Mouse (Mus musculus): ENCODE results near the gene Ppp1r14b. TPM values are rescaled to one million over a fixed set of nuclear protein-coding genes. Genes with fewer than 3 reads are reported as not detected.

Ppp1r14b gene
- polyA plus RNA-seq, 1 experiment: 766 TPM

GRCm38 (mm10) chr19:6994002-6994401 lies 19.2 kb downstream of the Ppp1r14b start:
- no peak for TF ChIP-seq GATA1 (IDR thresholded peaks at IDR 0.05; ENCODE audit: low read length)

DNA sequence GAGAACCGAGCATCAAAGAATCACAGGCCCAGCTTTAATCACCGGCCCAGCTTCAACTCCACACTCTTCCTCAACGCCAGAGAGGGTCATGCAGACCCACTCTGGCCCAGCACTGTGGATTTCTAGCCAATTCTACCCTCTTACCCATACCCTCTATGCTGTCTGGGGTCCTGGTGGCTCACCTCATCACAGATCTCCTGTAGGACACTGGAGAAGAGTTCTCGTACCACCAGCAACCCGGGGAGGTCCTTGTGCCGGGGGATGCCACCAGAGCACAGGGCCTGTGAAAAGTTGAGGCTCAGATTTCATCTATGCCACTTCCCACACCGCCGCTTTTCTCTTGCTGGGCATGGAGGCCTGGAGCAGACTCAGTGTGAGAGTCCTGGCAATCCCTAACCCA lies 19.7 kb downstream of the Ppp1r14b start:
- no peak for TF ChIP-seq GATA1 (IDR thresholded peaks at IDR 0.05; ENCODE audit: low read length)

- no peak for TF ChIP-seq GATA1 (IDR thresholded peaks at IDR 0.05; ENCODE audit: low read length)
These were observed 20.7 kb downstream of the Ppp1r14b start for GRCm38 (mm10) chr19:6995255-6995991.

DNA sequence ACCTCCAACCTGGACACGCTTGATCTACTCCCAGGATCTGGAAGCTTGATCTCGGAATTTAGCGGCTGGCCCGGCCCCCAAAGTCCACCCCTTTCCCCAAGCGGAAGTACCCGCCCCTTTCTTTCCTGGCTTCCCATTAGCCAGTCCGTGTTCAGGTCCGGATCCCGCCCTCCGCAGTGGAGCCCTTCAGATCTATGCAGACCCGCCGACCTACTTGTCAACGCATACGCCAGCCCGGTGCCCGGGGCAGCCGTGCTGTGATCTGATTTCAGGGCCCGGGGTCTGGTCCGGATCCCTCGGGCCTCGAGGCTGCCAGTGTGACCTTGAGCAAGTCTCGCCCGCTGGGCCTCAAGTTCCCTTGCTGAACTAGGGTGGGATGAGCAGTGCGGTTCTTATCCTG lies 21.2 kb downstream of the Ppp1r14b start, which contains the start of the genes Nudt22 and Trpt1:
Nudt22 (minus strand) TSS at position 112 of the 400 bp plus-strand sequence.
Trpt1 (plus strand) TSS at position 126 of the 400 bp plus-strand sequence.
- TF ChIP-seq GATA1 (IDR thresholded peaks at IDR 0.05; ENCODE audit: low read length): no peak

DNA sequence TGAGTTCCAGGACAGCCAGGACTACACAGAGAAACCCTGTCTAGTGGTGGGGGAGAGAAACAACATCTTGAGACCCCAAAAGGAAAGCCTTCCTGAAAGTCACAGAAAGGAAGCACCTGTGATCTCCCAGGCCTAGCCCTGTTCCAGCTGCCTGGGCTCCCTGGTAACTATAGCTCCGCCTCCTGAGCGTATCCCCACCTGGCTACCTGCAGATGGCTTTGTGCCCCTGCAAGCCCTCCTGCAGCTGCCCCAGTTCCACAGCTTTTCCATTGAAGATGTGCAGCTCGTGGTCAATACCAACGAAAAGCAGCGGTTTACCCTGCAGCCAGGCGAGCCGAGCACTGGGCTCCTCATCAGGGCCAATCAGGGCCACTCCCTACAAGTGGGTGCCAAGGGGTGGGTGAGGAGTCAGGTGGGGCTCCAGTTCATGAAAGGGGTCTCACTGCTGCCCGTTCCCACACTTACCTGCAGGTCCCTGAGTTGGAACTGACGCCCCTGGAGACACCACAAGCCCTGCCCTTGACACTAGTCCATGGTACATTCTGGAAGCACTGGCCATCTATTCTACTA lies 23.0 kb downstream of the Ppp1r14b start:
- no peak for TF ChIP-seq GATA1 (IDR thresholded peaks at IDR 0.05; ENCODE audit: low read length)

GRCm38 (mm10) chr19:6999360-7000063 lies 24.7 kb downstream of the Ppp1r14b start:
- TF ChIP-seq GATA1 (IDR thresholded peaks at IDR 0.05; ENCODE audit: low read length): no peak

- TF ChIP-seq GATA1 (IDR thresholded peaks at IDR 0.05; ENCODE audit: low read length): no peak
These were observed 32.3 kb downstream of the Ppp1r14b start for GRCm38 (mm10) chr19:7006892-7007593.

DNA sequence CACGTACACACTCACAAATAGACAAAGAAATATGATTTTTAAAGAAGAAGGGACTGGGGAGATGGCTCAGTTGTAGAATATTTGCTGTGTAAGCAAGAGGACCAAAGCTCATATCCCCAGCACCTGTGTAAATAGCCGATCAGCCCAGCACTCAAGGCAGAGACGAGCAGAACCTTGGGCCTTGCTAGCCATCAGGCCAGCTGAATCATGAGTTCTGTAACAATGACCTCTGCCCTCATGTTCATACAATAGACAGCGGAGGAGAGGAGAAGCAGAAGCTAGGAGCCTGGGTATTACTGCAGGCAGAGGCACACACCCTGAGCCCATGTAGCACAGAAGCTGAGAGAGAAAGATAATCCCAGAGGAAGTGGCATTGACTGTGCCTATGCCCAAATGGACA lies 37.7 kb downstream of the Ppp1r14b start:
- no peak for TF ChIP-seq GATA1 (IDR thresholded peaks at IDR 0.05; ENCODE audit: low read length)

DNA sequence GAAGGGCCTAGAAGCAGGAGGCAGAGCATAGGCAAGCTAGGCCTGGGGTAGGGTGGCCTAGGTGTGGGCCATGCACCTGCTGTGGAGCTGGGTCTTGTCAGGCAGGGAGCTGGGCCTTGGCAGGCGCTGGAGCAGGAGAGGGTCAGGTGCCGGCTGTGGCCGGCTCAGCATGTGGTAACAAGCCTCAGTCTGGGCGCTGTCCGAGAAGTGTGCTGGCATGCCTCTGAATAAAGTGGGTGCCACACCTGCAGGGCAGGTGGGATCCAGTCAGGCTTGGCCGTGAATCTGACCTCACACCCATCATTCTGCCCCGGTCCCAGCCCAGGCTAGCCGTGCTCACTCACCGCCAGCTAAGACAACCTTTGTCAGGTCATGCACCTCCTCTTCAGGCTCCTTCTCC lies 39.2 kb downstream of the Ppp1r14b start:
- no peak for TF ChIP-seq GATA1 (IDR thresholded peaks at IDR 0.05; ENCODE audit: low read length)

DNA sequence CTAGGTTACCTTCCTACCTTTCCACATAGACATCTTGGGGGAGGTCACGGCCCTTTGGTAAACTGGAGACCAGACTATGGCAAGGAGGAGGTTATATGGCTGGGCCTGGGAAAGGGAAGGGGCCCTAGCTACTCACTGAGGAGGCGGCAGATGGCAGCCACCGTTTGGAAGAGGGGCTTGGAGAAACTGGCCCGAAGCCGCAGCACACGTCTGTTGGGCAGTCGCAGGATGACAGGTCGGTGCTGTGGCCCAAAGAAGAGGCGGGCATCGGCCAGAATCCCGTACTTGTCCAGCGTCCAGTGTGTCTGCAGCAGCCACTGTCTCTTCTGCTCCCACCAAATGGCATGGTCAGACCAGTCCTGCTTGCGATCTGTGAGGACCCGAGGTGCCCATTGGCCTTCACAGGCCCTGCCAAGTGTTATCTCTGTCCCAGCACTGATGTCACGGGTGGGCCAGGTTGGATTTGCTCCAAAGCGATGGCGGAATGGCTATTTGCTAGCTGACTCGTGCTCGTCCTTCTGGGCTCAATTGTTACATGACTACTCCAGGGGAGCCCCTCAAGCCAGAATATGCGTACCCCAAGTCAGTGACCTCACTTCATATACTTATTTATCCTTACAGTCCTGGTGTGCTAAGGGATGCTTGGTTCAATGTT lies 39.8 kb downstream of the Ppp1r14b start:
- no peak for TF ChIP-seq GATA1 (IDR thresholded peaks at IDR 0.05; ENCODE audit: low read length)

DNA sequence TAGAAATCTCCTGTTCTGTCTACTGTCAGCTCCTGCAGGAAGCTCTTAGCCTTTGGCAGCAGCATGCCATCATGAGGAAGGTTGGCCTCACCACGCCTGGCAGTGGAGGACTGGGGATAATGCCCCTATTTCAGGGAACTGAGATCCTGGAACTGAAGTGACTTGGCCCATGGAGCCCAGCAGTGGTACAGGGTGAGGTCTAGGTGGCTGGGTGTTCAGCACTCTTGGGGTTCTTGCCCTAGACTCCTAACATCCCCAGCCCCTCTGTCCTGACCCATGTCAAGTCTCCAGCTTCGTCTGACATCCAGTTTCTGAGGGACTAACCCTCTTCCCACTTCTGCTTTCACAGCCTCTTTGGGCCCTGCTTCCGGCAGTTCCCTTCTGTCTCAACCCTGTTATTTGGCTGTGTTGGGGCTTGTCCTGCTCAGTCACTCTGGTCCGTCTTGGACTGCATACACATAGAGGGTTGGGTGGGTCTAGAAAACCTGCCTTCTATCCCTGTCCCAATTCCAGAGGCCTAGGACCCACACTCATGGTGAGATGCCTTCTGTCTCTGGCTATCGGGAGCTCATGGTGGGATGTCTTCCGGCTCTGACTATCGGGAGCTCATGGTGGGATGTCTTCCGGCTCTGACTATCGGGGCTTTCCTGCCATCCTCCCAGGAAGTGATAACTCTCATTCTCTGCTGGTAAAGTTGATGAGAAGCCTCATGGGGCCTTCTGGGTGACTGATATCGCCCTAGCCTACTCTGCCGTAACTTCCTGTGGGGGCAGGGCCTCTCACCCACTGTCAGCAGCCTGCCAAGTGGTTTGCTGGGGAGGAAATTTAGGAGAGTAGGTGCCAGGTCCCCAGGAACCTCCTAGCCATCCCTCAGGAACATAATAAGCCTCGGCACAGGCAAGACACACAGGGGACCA lies 43.0 kb downstream of the Ppp1r14b start:
- TF ChIP-seq GATA1 (IDR thresholded peaks at IDR 0.05; ENCODE audit: low read length): peak; percentile 94

GRCm38 (mm10) chr19:7018546-7018945 lies 43.8 kb downstream of the Ppp1r14b start:
- TF ChIP-seq GATA1 (IDR thresholded peaks at IDR 0.05; ENCODE audit: low read length): no peak

GRCm38 (mm10) chr19:7019191-7019590 lies 44.4 kb downstream of the Ppp1r14b start, which contains the start of gene Fermt3:
TSS of gene Fermt3 (minus strand) at chr19:7019469.
- no peak for TF ChIP-seq GATA1 (IDR thresholded peaks at IDR 0.05; ENCODE audit: low read length)

DNA sequence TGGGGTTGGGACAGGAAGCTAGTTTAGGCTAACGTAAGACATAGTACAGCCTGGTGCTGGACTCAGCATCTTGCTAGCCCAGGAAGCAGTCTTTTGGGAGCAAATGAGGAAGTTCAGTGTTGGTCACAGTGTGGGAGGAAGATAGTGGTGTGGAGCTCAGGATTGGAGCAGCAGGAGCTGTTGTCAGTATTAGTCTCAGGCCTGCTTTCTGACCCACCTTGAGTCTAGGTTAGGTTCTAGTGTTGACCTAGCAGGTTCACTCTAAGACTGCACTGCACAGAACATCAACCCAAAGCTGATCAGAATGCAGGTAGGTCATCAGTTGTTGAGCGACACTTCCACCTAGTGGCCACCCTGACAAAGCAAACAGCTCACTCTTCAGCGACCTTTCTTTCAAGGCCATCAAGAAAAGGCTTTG lies 45.5 kb downstream of the Ppp1r14b start:
- no peak for TF ChIP-seq GATA1 (IDR thresholded peaks at IDR 0.05; ENCODE audit: low read length)

Other genes starting within 250 kb of the Ppp1r14b start
- gene Rps6ka4, start 134.3 kb upstream of the Ppp1r14b start, polyA plus RNA-seq (2012): 50.6 and 57.4 TPM in 2 replicates
- gene Ccdc88b, start 116.8 kb upstream of the Ppp1r14b start, polyA plus RNA-seq (2012): 73.0 and 102 TPM in 2 replicates
- gene Trmt112, start 65.3 kb upstream of the Ppp1r14b start, polyA plus RNA-seq (2012): 247 and 344 TPM in 2 replicates
- 190 and 217 TPM in 2 replicates for gene Prdx5, start 64.9 kb upstream of the Ppp1r14b start, polyA plus RNA-seq (2012)
- 31.8 and 38.0 TPM in 2 replicates for gene Esrra, start 53.2 kb upstream of the Ppp1r14b start, polyA plus RNA-seq (2012)
- not detected in 2 replicates for gene Catsperz, start 49.6 kb upstream of the Ppp1r14b start, polyA plus RNA-seq (2012)
- gene Kcnk4, start 40.5 kb upstream of the Ppp1r14b start, polyA plus RNA-seq (2012): 0.05 TPM in 1 of 2 replicates, not detected in the other
- gene Bad, start 33.1 kb upstream of the Ppp1r14b start, polyA plus RNA-seq (2012): 88.9 and 90.9 TPM in 2 replicates
- gene Gpr137, start 32.5 kb upstream of the Ppp1r14b start, polyA plus RNA-seq (2012): 46.8 and 52.9 TPM in 2 replicates
- 23.1 and 24.7 TPM in 2 replicates for gene Plcb3, start 1.5 kb downstream of the Ppp1r14b start, polyA plus RNA-seq (2012)
- gene Fkbp2, start 5.5 kb downstream of the Ppp1r14b start, polyA plus RNA-seq (2012): 182 and 256 TPM in 2 replicates
- 158 and 169 TPM in 2 replicates for gene Vegfb, start 12.7 kb downstream of the Ppp1r14b start, polyA plus RNA-seq (2012)
- 20.6 and 23.1 TPM in 2 replicates for gene Dnajc4, start 17.6 kb downstream of the Ppp1r14b start, polyA plus RNA-seq (2012)
- 30.5 and 39.5 TPM in 2 replicates for gene Nudt22, start 21.1 kb downstream of the Ppp1r14b start, polyA plus RNA-seq (2012)
- 1.0 and 1.7 TPM in 2 replicates for gene Trpt1, start 21.2 kb downstream of the Ppp1r14b start, polyA plus RNA-seq (2012)
- gene Fermt3, start 44.5 kb downstream of the Ppp1r14b start, polyA plus RNA-seq (2012): 903 and 1,003 TPM in 2 replicates
- gene Stip1, start 65.0 kb downstream of the Ppp1r14b start, polyA plus RNA-seq (2012): 144 and 252 TPM in 2 replicates
- gene Macrod1, start 81.8 kb downstream of the Ppp1r14b start, polyA plus RNA-seq (2012): 13.8 and 18.3 TPM in 2 replicates
- not detected in 2 replicates for gene Flrt1, start 130.8 kb downstream of the Ppp1r14b start, polyA plus RNA-seq (2012)
- gene Otub1, start 231.3 kb downstream of the Ppp1r14b start, polyA plus RNA-seq (2012): 149 and 162 TPM in 2 replicates
- gene Cox8a, start 242.6 kb downstream of the Ppp1r14b start, polyA plus RNA-seq (2012): 509 and 546 TPM in 2 replicates

All from G1E-ER4 (cell line).